Mouse (Mus musculus) heart, adult 18-20 months (tissue): ENCODE measurements at regions not wholly inside any gene's neighbourhood (a gene's known extent, or its start where the extent isn't known, plus 50 kb on each side); places are given as distances from the start of the nearest gene placed in this dataset.

Source experiments
- DNase-seq, 2 experiments: peaks; one replicate each; pipeline ENCODE4 v3.0.0; 2021 to 2022; ENCODE audit warnings: mixed read lengths in 1 of 2

GRCm38 (mm10) chr2:28287210-28287860 lies 94.5 kb downstream of the Olfm1 start:
- DNase-seq, result no peak

- no peak for DNase-seq
Observed at GRCm38 (mm10) chr2:28289339-28289738, 96.5 kb downstream of the Olfm1 start.

- no peak for DNase-seq
Observed at GRCm38 (mm10) chr2:28289860-28290471, 97.2 kb downstream of the Olfm1 start.

GRCm38 (mm10) chr2:28294509-28294908 lies 101.7 kb downstream of the Olfm1 start:
- DNase-seq, result no peak

- DNase-seq, result no peak
Observed at GRCm38 (mm10) chr2:28296183-28296582, 103.4 kb downstream of the Olfm1 start.

- no peak for DNase-seq
Observed at GRCm38 (mm10) chr2:28298738-28299137, 105.9 kb downstream of the Olfm1 start.

GRCm38 (mm10) chr2:28299346-28299745 lies 106.6 kb downstream of the Olfm1 start:
- DNase-seq, result no peak

- DNase-seq, result no peak
Observed at GRCm38 (mm10) chr2:28301313-28301712, 108.5 kb downstream of the Olfm1 start.

- no peak for DNase-seq
Observed at GRCm38 (mm10) chr2:28303936-28304335, 111.1 kb downstream of the Olfm1 start.

- peak; percentile 47 to 74 for DNase-seq
Observed at GRCm38 (mm10) chr2:28304712-28305111, 111.9 kb downstream of the Olfm1 start.

- DNase-seq, result peak; percentile 30 to 38
Observed at GRCm38 (mm10) chr2:28309122-28309521, 116.3 kb downstream of the Olfm1 start.

GRCm38 (mm10) chr2:28312212-28312611 lies 119.4 kb downstream of the Olfm1 start:
- DNase-seq, result no peak

GRCm38 (mm10) chr2:28325502-28325901 lies 121.1 kb upstream of the Ppp1r26 start:
- no peak for DNase-seq

- DNase-seq, result no peak
Observed at GRCm38 (mm10) chr2:28326056-28326455, 120.5 kb upstream of the Ppp1r26 start.

- no peak for DNase-seq
Observed at GRCm38 (mm10) chr2:28326682-28327081, 119.9 kb upstream of the Ppp1r26 start.

- DNase-seq, result no peak
Observed at GRCm38 (mm10) chr2:28329130-28329529, 117.5 kb upstream of the Ppp1r26 start.

GRCm38 (mm10) chr2:28335141-28335789 lies 111.3 kb upstream of the Ppp1r26 start:
- no peak for DNase-seq

GRCm38 (mm10) chr2:28335810-28336209 lies 110.8 kb upstream of the Ppp1r26 start:
- no peak for DNase-seq

- DNase-seq, result no peak
Observed at GRCm38 (mm10) chr2:28336349-28337309, 110.0 kb upstream of the Ppp1r26 start.

GRCm38 (mm10) chr2:28337561-28337960 lies 109.0 kb upstream of the Ppp1r26 start:
- no peak for DNase-seq

GRCm38 (mm10) chr2:28341304-28341703 lies 105.3 kb upstream of the Ppp1r26 start:
- DNase-seq, result no peak

- DNase-seq, result no peak
Observed at GRCm38 (mm10) chr2:28348453-28348852, 98.1 kb upstream of the Ppp1r26 start.
